Mouse (Mus musculus) layer of hippocampus, postnatal 36 days (tissue): ENCODE data around the gene Mgrn1. TPM values are rescaled to one million over a fixed set of nuclear protein-coding genes. Genes with fewer than 3 reads are reported as not detected.

Experiments used
- total RNA-seq, 2 experiments: library from RNA; stranded (reverse); gene quantifications; 2 replicates each; pipeline ENCODE4 v1.2.3; 2021

Gene Mgrn1
- total RNA-seq, 2 experiments from 2014 or later: 213 TPM

Other genes starting within 250 kb of the Mgrn1 start
- 1 to 10 TPM; 4.4 to 5.7 TPM for gene Vasn, start 246.3 kb upstream of the Mgrn1 start, total RNA-seq
- gene Dnaja3, start 246.3 kb upstream of the Mgrn1 start, total RNA-seq: 10 to 100 TPM; 61.7 to 65.6 TPM
- gene Coro7, start 206.5 kb upstream of the Mgrn1 start, total RNA-seq: 10 to 100 TPM; 79.4 to 96.0 TPM
- 10 to 100 TPM; 14.5 to 15.2 TPM for gene Nmral1, start 166.9 kb upstream of the Mgrn1 start, total RNA-seq
- 10 to 100 TPM; 88.2 to 98.0 TPM for gene Hmox2, start 159.9 kb upstream of the Mgrn1 start, total RNA-seq
- gene Cdip1, start 96.0 kb upstream of the Mgrn1 start, total RNA-seq: 100 to 1,000 TPM; 236 to 243 TPM
- not detected for gene 4930562C15Rik, start 50.8 kb upstream of the Mgrn1 start, total RNA-seq
- 10 to 100 TPM; 91.3 to 94.9 TPM for gene Ubald1, start 5.9 kb upstream of the Mgrn1 start, total RNA-seq
- gene Nudt16l1, start 52.5 kb downstream of the Mgrn1 start, total RNA-seq: 10 to 100 TPM; 76.4 to 82.1 TPM
- 10 to 100 TPM; 75.0 to 83.5 TPM for gene Anks3, start 78.0 kb downstream of the Mgrn1 start, total RNA-seq
- not detected for gene Sept12, start 111.6 kb downstream of the Mgrn1 start, total RNA-seq
- not detected for gene Smim22, start 121.0 kb downstream of the Mgrn1 start, total RNA-seq
- 100 to 1,000 TPM; 362 to 395 TPM for gene Rogdi, start 127.3 kb downstream of the Mgrn1 start, total RNA-seq
- 100 to 1,000 TPM; 139 TPM for gene Glyr1, start 163.6 kb downstream of the Mgrn1 start, total RNA-seq
- gene Ubn1, start 163.8 kb downstream of the Mgrn1 start, total RNA-seq: 10 to 100 TPM; 42.9 to 45.0 TPM
- 1 to 10 TPM; 2.4 to 2.5 TPM for gene Ppl, start 246.2 kb downstream of the Mgrn1 start, total RNA-seq